Mouse (Mus musculus): ENCODE data around the gene Clca3a1. TPM values are rescaled to one million over a fixed set of nuclear protein-coding genes. Genes with fewer than 3 reads are reported as not detected.

The Clca3a1 gene
- polyA plus RNA-seq (2015; fragmentation: Nextera tagmentation; extraction: Ambion mirVana) = 57.9 and 77.5 TPM in 2 replicates

DNA sequence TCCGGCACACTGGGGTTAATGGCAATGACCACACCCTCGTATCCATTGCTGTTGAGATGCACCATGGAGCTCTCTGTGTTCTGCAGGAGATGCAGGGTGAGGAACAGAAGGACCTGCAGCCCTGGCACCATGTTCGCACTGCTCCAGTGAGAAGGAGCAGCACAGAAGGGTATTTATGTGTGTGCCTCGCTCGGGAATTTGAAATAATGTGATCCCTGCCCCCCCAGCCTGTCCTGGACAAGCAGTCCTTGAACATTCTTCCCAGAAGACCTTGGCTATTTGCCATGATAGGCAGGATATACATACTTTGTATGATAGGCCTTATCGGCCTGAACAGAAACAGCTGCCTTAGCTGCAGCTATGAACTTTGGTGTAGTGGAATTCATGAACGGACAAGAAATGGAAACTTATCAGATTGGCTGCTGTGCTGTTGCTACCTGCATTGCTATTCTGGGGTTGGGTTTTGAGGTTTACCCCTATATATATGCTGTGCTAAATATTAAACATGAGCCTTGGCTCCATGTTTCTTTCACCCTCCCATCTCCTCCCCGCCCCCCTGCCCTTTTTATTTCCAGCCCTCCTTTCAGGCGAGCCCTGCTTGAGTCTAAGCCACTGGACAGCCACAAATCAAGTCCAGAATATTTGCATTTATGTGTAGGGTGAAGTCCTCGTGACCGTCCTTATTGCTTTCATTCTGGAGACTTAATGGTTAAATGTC lies at the start of gene Clca3a1:
TSS of gene Clca3a1 (minus strand) at position 386 of the 718 bp plus-strand sequence.

DNA sequence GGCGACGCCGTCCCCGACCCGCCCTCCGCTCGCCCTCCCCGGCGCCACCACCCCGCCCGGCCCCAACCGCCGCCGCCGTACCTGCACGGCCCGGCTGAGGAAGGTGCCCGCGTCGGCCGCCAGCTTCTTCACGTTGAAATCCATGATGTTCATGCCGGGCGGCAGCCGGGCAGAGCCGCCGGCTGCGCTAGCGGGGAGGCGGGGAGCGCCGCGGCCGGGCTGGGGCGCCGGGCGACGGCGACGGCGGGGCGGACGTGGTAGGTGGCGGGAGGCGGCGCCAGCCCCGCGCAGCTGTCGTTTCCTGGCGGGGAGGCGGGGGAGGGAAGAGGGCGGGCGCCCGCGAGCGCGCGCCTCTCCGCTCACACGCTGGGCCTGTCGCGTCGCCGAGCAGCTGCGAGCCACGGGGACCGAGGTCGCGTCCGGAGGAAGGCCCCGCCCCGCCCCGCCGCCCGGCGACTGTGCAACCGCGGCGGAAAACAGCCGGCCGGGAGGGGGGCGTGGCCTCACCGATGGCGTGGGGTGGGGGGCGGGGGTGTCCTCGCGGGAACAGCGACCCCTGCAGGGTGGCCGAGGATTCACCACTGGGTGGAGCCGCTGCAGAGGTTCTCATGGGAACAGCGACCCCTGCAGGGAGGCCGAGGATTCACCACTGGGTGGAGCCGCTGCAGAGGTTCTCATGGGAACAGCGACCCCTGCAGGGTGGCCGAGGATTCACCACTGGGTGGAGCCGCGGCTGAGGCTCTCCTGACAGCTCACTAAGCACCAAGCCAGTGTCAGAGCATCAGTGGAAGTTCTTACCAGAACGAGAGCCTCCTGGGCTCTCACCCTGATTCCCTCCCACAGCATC lies 40.7 kb downstream of the Clca3a1 start, which contains the start of gene Sh3glb1:
TSS of gene Sh3glb1 (minus strand) at position 435 of the 847 bp plus-strand sequence.

Other genes starting within 250 kb of the Clca3a1 start
- gene Hs2st1, start 190.8 kb downstream of the Clca3a1 start, polyA plus RNA-seq (2015; fragmentation: Nextera tagmentation; extraction: Ambion mirVana) = 4.5 and 5.2 TPM in 2 replicates
- gene Selenof, start 190.7 kb downstream of the Clca3a1 start, polyA plus RNA-seq (2015; fragmentation: Nextera tagmentation; extraction: Ambion mirVana) = 402 and 437 TPM in 2 replicates
- gene Sh3glb1, start 40.6 kb downstream of the Clca3a1 start, polyA plus RNA-seq (2015; fragmentation: Nextera tagmentation; extraction: Ambion mirVana) = 133 and 140 TPM in 2 replicates
- gene Clca3a2, start 58.5 kb upstream of the Clca3a1 start, polyA plus RNA-seq (2015; fragmentation: Nextera tagmentation; extraction: Ambion mirVana) = 0.11 and 0.30 TPM in 2 replicates
- not detected in 2 replicates for gene Clca3b, start 88.4 kb upstream of the Clca3a1 start, polyA plus RNA-seq (2015; fragmentation: Nextera tagmentation; extraction: Ambion mirVana)
- not detected in 2 replicates for gene Clca4b, start 171.6 kb upstream of the Clca3a1 start, polyA plus RNA-seq (2015; fragmentation: Nextera tagmentation; extraction: Ambion mirVana)
- not detected in 2 replicates for gene Clca4a, start 214.1 kb upstream of the Clca3a1 start, polyA plus RNA-seq (2015; fragmentation: Nextera tagmentation; extraction: Ambion mirVana)